Mouse (Mus musculus) liver, postnatal 0 days (tissue): ENCODE measurements around the gene Zfp950. TPM values are rescaled to one million over a fixed set of nuclear protein-coding genes. Genes with fewer than 3 reads are reported as not detected.

ENCODE experiments used
- ATAC-seq: fragments of 200-750 bp; cut with Nextera tagmentation; 2 replicates; pipeline ENCODE4 v1.8.0; 2017; ENCODE audit warnings: mild to moderate bottlenecking, moderate library complexity
- DNase-seq: peaks from one replicate; pipeline ENCODE4 v3.0.0-alpha.2; 2016
- H3K27ac ChIP-seq: fragments of 300-500 bp; sonication (generic); 2 replicates; pipeline ENCODE4 v1.5.1; 2014; ENCODE audit warnings: antibody characterized with exemption, moderate library complexity, mild to moderate bottlenecking, low read depth
- H3K27me3 ChIP-seq: fragments of 300-500 bp; sonication (generic); 2 replicates; pipeline ENCODE4 v1.6.1; 2014; ENCODE audit warnings: low read length, control low read depth, mixed read lengths; ENCODE audit not compliant: insufficient read depth
- H3K36me3 ChIP-seq: fragments of 300-500 bp; sonication (generic); replicated peaks from 2 replicates; pipeline ENCODE4 v1.6.1; 2014; ENCODE audit warnings: mild to moderate bottlenecking, control low read depth, low read length, moderate library complexity, mixed read lengths; ENCODE audit not compliant: insufficient read depth
- H3K4me1 ChIP-seq: fragments of 300-500 bp; sonication (generic); 2 replicates; pipeline ENCODE4 v1.6.1; 2014; ENCODE audit warnings: antibody characterized with exemption, mild to moderate bottlenecking, control low read depth; ENCODE audit not compliant: insufficient read depth
- H3K4me2 ChIP-seq: fragments of 300-500 bp; sonication (generic); 2 replicates; pipeline ENCODE4 v1.6.1; 2014; ENCODE audit warnings: low read depth, mild to moderate bottlenecking, low read length, moderate library complexity, mixed read lengths
- H3K4me3 ChIP-seq: fragments of 300-500 bp; sonication (generic); 2 replicates; pipeline ENCODE4 v1.5.1; 2014; ENCODE audit warnings: low read depth, low read length
- H3K9ac ChIP-seq: fragments of 300-500 bp; sonication (generic); replicated peaks from 2 replicates; pipeline ENCODE4 v1.6.1; 2014; ENCODE audit warnings: mild to moderate bottlenecking, moderate library complexity
- H3K9me3 ChIP-seq: fragments of 300-500 bp; sonication (generic); 2 replicates; pipeline ENCODE4 v1.6.1; 2016; ENCODE audit warnings: mild to moderate bottlenecking, control low read depth, low read length, mixed read lengths
- CTCF ChIP-seq: sonication (generic); IDR thresholded peaks from 2 replicates; pipeline ENCODE4 v1.5.1; 2016; ENCODE audit warnings: antibody characterized with exemption, low read depth
- EP300 ChIP-seq: IDR thresholded peaks from 2 replicates; pipeline ENCODE4 v1.6.1; 2016; ENCODE audit warnings: antibody characterized with exemption, low read depth, mild to moderate bottlenecking
- WGBS: fragments of 180-500 bp; shearing (Covaris S2); extraction: QIAGEN DNeasy Blood & Tissue Kit; methylation state at CpG from one replicate; pipeline ENCODE4 v1.1.7; 2014; ENCODE audit not compliant: insufficient replicate concordance; 5-methylcytosine and 5-hydroxymethylcytosine counted together
- polyA plus RNA-seq: library from polyadenylated mRNA; unstranded; fragments of >200 nt; fragmentation: Nextera tagmentation; extraction: Ambion mirVana; gene quantifications from 2 replicates; pipeline ENCODE4 v1.2.1, GENCODE M21; 2015

The Zfp950 gene
- polyA plus RNA-seq, 1 experiment from 2014 or later = 10.8 TPM

- no peak for ATAC-seq
- no peak for DNase-seq
- 65% methylated on average over 1 of the region's 1 CpGs for WGBS
- Histone ChIP-seq H3K4me1 (no peaks in the 10 kb centered on the region), H3K27ac (no peak overlapping the region), H3K4me2 (no peak overlapping the region), H3K9me3 (no peaks in the 10 kb centered on the region), H3K4me3 (no peak overlapping the region), H3K36me3 (no peaks in the 10 kb centered on the region), H3K27me3 (no peaks in the 10 kb centered on the region), H3K9ac (no peak overlapping the region)
- TF ChIP-seq CTCF (no peak), EP300 (no peak)
These were observed 52.9 kb downstream of the Zfp950 start for GRCm38 (mm10) chr19:61087781-61088180.

DNA sequence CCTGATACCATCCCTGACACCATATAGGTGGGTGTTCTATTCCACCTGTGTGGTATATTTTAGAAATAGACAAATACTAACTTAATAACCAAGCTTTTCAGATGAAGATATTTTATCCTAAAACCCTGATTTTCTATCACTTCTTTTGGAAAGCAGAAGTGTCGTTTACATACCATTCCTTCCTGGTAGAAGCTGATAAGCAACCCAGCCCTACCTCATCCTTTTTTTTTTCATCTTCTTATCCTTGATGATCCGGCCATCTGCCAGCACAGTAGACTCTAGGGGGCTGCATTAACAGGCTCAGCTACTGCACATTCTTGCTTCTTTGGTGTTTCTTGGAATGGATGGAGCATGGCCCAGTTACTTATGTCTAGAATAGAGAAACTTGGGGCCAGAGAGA, 55.4 kb downstream of the Zfp950 start:
- 47% methylated on average over 2 of the region's 2 CpGs for WGBS
- no peaks in the 10 kb centered on the region for H3K9me3 ChIP-seq
- no peaks in the 10 kb centered on the region for H3K27me3 ChIP-seq
- no peak overlapping the region for H3K4me2 ChIP-seq
- H3K9ac ChIP-seq = no peak overlapping the region
- TF ChIP-seq CTCF (no peak), EP300 (no peak)
- H3K4me1 ChIP-seq = no peaks in the 10 kb centered on the region
- no peak overlapping the region for H3K4me3 ChIP-seq
- no peaks in the 10 kb centered on the region for H3K36me3 ChIP-seq
- DNase-seq (no peak), ATAC-seq (no peak)
- no peak overlapping the region for H3K27ac ChIP-seq

- peak; percentile 90 for DNase-seq
- peak; percentile 69 for ATAC-seq
- Histone ChIP-seq H3K4me2 (no peak overlapping the region), H3K4me3 (no peak overlapping the region), H3K4me1 (peaks cover 3% of the 10 kb centered on the region; the same call in 1 of the 2 replicates), H3K27ac (no peak overlapping the region), H3K9ac (no peak overlapping the region), H3K36me3 (no peaks in the 10 kb centered on the region), H3K9me3 (no peaks in the 10 kb centered on the region), H3K27me3 (no peaks in the 10 kb centered on the region)
- TF ChIP-seq CTCF (peak; percentile 99), EP300 (no peak)
- 30% methylated on average over 4 of the region's 4 CpGs for WGBS
These were observed 56.3 kb downstream of the Zfp950 start for GRCm38 (mm10) chr19:61084149-61084940.

DNA sequence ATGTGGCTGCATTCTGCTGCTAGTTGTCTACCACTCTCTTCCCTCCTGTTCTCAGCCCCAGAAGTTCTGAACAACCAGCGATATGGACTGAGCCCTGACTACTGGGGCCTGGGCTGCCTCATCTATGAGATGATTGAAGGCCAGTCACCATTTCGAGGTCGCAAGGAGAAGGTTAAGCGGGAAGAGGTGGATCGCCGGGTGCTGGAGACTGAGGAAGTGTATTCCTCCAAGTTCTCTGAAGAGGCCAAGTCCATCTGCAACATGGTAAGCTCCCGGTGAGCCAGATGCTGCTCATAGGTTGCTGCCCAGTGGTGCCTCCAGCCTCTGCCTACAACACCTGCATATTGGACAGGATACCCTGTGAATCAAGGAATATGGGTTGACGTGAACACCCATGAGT, 57.6 kb downstream of the Zfp950 start:
- no peak overlapping the region for H3K27ac ChIP-seq
- H3K4me2 ChIP-seq = no peak overlapping the region
- no peak overlapping the region for H3K4me3 ChIP-seq
- peaks cover 3% of the 10 kb centered on the region; the same call in 1 of the 2 replicates for H3K4me1 ChIP-seq
- H3K9ac ChIP-seq = no peak overlapping the region
- no peaks in the 10 kb centered on the region for H3K27me3 ChIP-seq
- no peaks in the 10 kb centered on the region for H3K36me3 ChIP-seq
- ATAC-seq (no peak), DNase-seq (no peak)
- TF ChIP-seq EP300 (no peak), CTCF (no peak)
- H3K9me3 ChIP-seq = no peaks in the 10 kb centered on the region
- WGBS = 83% methylated on average over 8 of the region's 8 CpGs

DNA sequence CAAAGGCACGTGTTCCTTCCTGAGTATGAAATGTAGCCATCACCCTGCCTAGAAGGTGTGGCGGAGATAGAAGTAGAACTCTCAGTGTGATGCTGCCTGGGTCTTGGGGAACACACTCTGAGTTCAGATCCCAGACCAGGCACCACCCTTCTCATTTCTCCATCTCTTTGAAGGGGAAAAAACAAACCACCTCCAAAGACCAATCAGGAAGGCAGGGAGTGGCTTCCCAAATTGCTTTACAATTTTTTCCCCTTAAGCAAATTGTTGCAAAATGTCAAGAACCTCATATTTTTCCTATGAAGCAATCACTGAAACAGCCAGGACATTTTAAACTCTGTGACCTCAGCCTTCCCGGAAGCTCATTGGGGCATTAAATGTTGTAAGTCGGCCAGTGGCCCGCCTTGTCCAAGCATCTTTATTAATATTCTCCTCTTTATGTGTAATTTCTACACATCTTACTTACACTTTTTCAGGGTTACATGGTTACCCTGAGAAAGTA, 60.3 kb downstream of the Zfp950 start:
- no peak for ATAC-seq
- TF ChIP-seq CTCF = no peak
- TF ChIP-seq EP300 = no peak
- H3K4me3 ChIP-seq = no peak overlapping the region
- peaks cover 3% of the 10 kb centered on the region; the same call in 1 of the 2 replicates for H3K4me1 ChIP-seq
- H3K9ac ChIP-seq = no peak overlapping the region
- no peak overlapping the region for H3K27ac ChIP-seq
- DNase-seq = no peak
- 73% methylated on average over 5 of the region's 5 CpGs for WGBS
- H3K4me2 ChIP-seq = no peak overlapping the region
- no peaks in the 10 kb centered on the region for H3K27me3 ChIP-seq
- no peaks in the 10 kb centered on the region for H3K9me3 ChIP-seq
- H3K36me3 ChIP-seq = no peaks in the 10 kb centered on the region

- no peak overlapping the region for H3K9ac ChIP-seq
- DNase-seq (no peak), ATAC-seq (no peak)
- H3K9me3 ChIP-seq = no peaks in the 10 kb centered on the region
- H3K36me3 ChIP-seq = no peaks in the 10 kb centered on the region
- no peak overlapping the region for H3K4me2 ChIP-seq
- 59% methylated on average over 3 of the region's 3 CpGs for WGBS
- no peak overlapping the region for H3K4me3 ChIP-seq
- peaks cover 3% of the 10 kb centered on the region; the same call in 1 of the 2 replicates for H3K4me1 ChIP-seq
- no peaks in the 10 kb centered on the region for H3K27me3 ChIP-seq
- TF ChIP-seq CTCF (no peak), EP300 (no peak)
- H3K27ac ChIP-seq = no peak overlapping the region
These were observed 62.0 kb downstream of the Zfp950 start for GRCm38 (mm10) chr19:61078622-61079021.
